Mouse (Mus musculus) hindbrain, embryonic 12.5 days (tissue): ENCODE data around the gene 2310039H08Rik. TPM values are rescaled to one million over a fixed set of nuclear protein-coding genes. Genes with fewer than 3 reads are reported as not detected.
A peak's percentile ranks its signal among the peaks of the same experiment; 100 is the strongest.

ENCODE experiments used
- ATAC-seq: fragments of 200-750 bp; cut with Nextera tagmentation; 2 replicates; pipeline ENCODE4 v1.8.0; 2017; ENCODE audit warnings: moderate TSS enrichment; ENCODE audit not compliant: low FRiP score
- H3K27ac ChIP-seq: fragments of 300-500 bp; sonication (generic); 2 replicates; pipeline ENCODE4 v1.5.1; 2016; ENCODE audit warnings: mild to moderate bottlenecking
- H3K27me3 ChIP-seq: fragments of 300-500 bp; sonication (generic); 2 replicates; pipeline ENCODE4 v1.6.1; 2016; ENCODE audit warnings: mild to moderate bottlenecking
- H3K36me3 ChIP-seq: fragments of 300-500 bp; sonication (generic); 2 replicates; pipeline ENCODE4 v1.6.1; 2016; ENCODE audit warnings: mild to moderate bottlenecking
- H3K4me1 ChIP-seq: fragments of 300-500 bp; sonication (generic); 2 replicates; pipeline ENCODE4 v1.6.1; 2016
- H3K4me2 ChIP-seq: fragments of 300-500 bp; sonication (generic); replicated peaks from 2 replicates; pipeline ENCODE4 v1.6.1; 2016; ENCODE audit warnings: mild to moderate bottlenecking
- H3K4me3 ChIP-seq: fragments of 300-500 bp; sonication (generic); 2 replicates; pipeline ENCODE4 v1.5.1; 2016; ENCODE audit warnings: mild to moderate bottlenecking
- H3K9ac ChIP-seq: fragments of 300-500 bp; sonication (generic); 2 replicates; pipeline ENCODE4 v1.6.1; 2016; ENCODE audit warnings: mild to moderate bottlenecking, moderate library complexity
- H3K9me3 ChIP-seq: fragments of 300-500 bp; sonication (generic); replicated peaks from 2 replicates; pipeline ENCODE4 v1.6.1; 2016; ENCODE audit warnings: mild to moderate bottlenecking
- WGBS: fragments of 180-500 bp; shearing (Covaris S2); methylation state at CpG from one replicate; pipeline ENCODE4 v1.1.7; 2016; 5-methylcytosine and 5-hydroxymethylcytosine counted together
- polyA plus RNA-seq: library from polyadenylated mRNA; unstranded; fragments of >200 nt; fragmentation: Nextera tagmentation; extraction: Ambion mirVana; gene quantifications from 2 replicates; pipeline ENCODE4 v1.2.1, GENCODE M21; 2016

Gene 2310039H08Rik
- polyA plus RNA-seq, 1 experiment from 2014 or later, result 54.7 TPM

DNA sequence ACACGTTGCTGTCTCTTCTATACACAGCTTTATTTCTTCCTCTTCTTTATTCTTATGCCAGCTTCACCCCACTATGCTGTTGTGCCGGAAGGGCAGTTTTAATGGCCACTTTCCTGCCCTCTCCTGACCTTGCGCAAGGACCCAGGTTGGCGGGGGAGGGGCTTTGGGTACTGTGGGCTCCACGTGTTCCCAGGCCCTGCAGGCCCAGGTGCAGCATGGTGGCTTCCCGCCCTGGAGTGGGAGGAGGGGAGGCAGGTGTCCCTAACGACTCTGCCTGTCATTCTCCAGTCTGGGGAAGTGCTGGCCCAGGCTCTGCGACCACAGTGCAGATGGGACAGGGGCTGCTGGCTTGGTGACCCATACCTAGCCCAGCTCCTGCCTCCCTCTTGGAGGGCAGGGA is 4.6 kb upstream of the 2310039H08Rik start:
- 56% methylated on average over 8 of the region's 8 CpGs for WGBS
- H3K4me1 ChIP-seq, result peaks cover 7% of the 10 kb centered on the region
- no peak overlapping the region for H3K4me3 ChIP-seq
- no peak for ATAC-seq
- no peaks in the 10 kb centered on the region for H3K27me3 ChIP-seq
- H3K27ac ChIP-seq, result no peak overlapping the region
- H3K9ac ChIP-seq, result 0 out of 2 replicates have a peak overlapping the region, but pooled peaks have one; percentile 19
- H3K36me3 ChIP-seq, result no peaks in the 10 kb centered on the region
- no peaks in the 10 kb centered on the region for H3K9me3 ChIP-seq
- no peak overlapping the region for H3K4me2 ChIP-seq

DNA sequence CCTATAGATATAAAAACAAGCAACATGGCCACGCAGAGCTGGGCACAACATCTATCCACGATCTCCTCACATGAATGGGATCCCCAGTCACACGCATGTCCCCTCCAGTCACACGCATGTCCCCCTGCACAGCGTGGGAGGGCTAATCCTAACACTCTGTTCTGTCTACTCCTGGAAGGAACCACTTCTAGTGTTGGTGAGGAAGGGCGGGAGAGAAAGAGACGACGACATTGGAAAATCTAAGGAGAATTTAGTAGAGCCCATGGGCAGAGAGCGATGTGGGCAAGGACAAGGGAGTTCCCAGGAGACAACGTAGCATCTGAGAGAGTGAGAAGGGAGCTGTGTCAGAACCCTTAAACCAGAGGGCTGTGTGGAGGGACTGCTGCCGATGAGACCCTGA is 1.9 kb upstream of the 2310039H08Rik start:
- Histone ChIP-seq H3K4me3 (no peak overlapping the region), H3K4me2 (no peak overlapping the region), H3K9ac (no peak overlapping the region), H3K27ac (no peak overlapping the region), H3K9me3 (no peaks in the 10 kb centered on the region), H3K4me1 (peaks cover 19% of the 10 kb centered on the region), H3K27me3 (no peaks in the 10 kb centered on the region), H3K36me3 (peaks cover 16% of the 10 kb centered on the region)
- ATAC-seq, result no peak
- WGBS, result 91% methylated on average over 11 of the region's 11 CpGs

- no peaks in the 10 kb centered on the region for H3K9me3 ChIP-seq
- ATAC-seq, result no peak
- H3K4me2 ChIP-seq, result no peak overlapping the region
- H3K4me3 ChIP-seq, result no peak overlapping the region
- no peak overlapping the region for H3K27ac ChIP-seq
- 87% methylated on average over 4 of the region's 4 CpGs for WGBS
- H3K27me3 ChIP-seq, result no peaks in the 10 kb centered on the region
- peaks cover 19% of the 10 kb centered on the region for H3K4me1 ChIP-seq
- H3K36me3 ChIP-seq, result peaks cover 21% of the 10 kb centered on the region
- no peak overlapping the region for H3K9ac ChIP-seq
Measured at GRCm38 (mm10) chr17:46771025-46771424, 1.4 kb upstream of the 2310039H08Rik start.

DNA sequence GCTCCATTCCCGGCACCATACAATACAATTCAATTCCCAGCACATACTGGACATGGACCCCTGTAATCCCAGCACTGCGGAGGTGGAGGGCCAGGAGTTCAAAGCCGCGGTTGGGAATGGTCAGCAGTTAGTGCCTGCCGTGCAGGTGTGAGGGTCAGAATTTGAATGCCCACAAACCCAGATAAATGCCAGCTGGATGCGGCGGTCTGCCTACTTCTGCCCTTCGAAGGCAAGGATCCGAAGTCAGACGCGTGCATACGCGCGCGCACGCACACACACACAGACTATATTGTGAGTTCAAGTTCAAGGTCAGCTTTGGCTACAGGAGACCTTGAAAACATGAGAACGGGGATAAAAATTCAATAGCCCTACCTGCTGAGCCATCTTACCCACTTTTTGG is 819 bp upstream of the 2310039H08Rik start:
- 73% methylated on average over 17 of the region's 17 CpGs for WGBS
- Histone ChIP-seq H3K4me1 (peaks cover 19% of the 10 kb centered on the region), H3K27me3 (no peaks in the 10 kb centered on the region), H3K36me3 (peaks cover 26% of the 10 kb centered on the region), H3K4me3 (peak overlapping the region; percentile 81; the same call in 1 of the 2 replicates), H3K27ac (no peak overlapping the region), H3K9ac (peak overlapping the region; percentile 80), H3K4me2 (peak overlapping the region; percentile 89), H3K9me3 (no peaks in the 10 kb centered on the region)
- no peak for ATAC-seq

DNA sequence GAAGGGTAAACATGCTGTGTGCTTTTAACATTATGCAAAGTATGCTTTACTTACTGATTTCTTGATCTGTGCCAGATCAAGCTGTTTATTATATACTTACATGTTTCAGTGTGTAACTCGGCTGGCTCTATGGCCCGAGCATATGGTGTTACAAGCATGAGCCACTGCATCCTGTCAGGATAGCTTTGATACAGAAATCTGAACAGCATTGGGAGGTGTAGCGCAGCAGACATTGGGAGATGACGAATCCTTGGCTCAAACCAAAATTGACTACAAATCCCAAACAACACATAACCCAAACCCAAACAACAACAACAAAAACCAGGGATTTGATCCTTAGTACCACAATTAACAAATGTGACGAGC is 414 bp upstream of the 2310039H08Rik start:
- 7% methylated on average over 5 of the region's 5 CpGs for WGBS
- Histone ChIP-seq H3K9ac (peak overlapping the region; percentile 80), H3K36me3 (peaks cover 29% of the 10 kb centered on the region), H3K4me1 (peaks cover 19% of the 10 kb centered on the region), H3K27me3 (no peaks in the 10 kb centered on the region), H3K27ac (peak overlapping the region; percentile 69; the same call in 1 of the 2 replicates), H3K4me3 (peak overlapping the region; percentile 81), H3K4me2 (peak overlapping the region; percentile 89), H3K9me3 (no peaks in the 10 kb centered on the region)
- ATAC-seq, result peak; percentile 38; the same call in 1 of the 2 replicates

GRCm38 (mm10) chr17:46773278-46774130 is 1.1 kb downstream of the 2310039H08Rik start:
- ATAC-seq, result no peak
- 8% methylated on average over 19 of the region's 20 CpGs for WGBS
- no peaks in the 10 kb centered on the region for H3K27me3 ChIP-seq

GRCm38 (mm10) chr17:46774131-46774472 is 1.7 kb downstream of the 2310039H08Rik start:
- Histone ChIP-seq H3K9ac (no peak overlapping the region), H3K9me3 (no peaks in the 10 kb centered on the region), H3K27me3 (no peaks in the 10 kb centered on the region), H3K36me3 (peaks cover 50% of the 10 kb centered on the region), H3K4me1 (peaks cover 19% of the 10 kb centered on the region), H3K4me3 (peak overlapping the region; percentile 81; the same call in 1 of the 2 replicates), H3K4me2 (peak overlapping the region; percentile 89), H3K27ac (no peak overlapping the region)
- whole genome bisulfite sequencing, result 47% methylated on average over 2 of the region's 2 CpGs
- ATAC-seq, result no peak

More at GRCm38 (mm10) chr17:46773278-46774130, 1.1 kb downstream of the 2310039H08Rik start:
- peak overlapping the region; percentile 81 for H3K4me3 ChIP-seq
- H3K9me3 ChIP-seq, result no peaks in the 10 kb centered on the region
- H3K9ac ChIP-seq, result peak overlapping the region; percentile 80
- H3K36me3 ChIP-seq, result peaks cover 44% of the 10 kb centered on the region
- peaks cover 19% of the 10 kb centered on the region for H3K4me1 ChIP-seq
- peak overlapping the region; percentile 89 for H3K4me2 ChIP-seq
- 0 out of 2 replicates have a peak overlapping the region, but pooled peaks have one; percentile 69 for H3K27ac ChIP-seq

DNA sequence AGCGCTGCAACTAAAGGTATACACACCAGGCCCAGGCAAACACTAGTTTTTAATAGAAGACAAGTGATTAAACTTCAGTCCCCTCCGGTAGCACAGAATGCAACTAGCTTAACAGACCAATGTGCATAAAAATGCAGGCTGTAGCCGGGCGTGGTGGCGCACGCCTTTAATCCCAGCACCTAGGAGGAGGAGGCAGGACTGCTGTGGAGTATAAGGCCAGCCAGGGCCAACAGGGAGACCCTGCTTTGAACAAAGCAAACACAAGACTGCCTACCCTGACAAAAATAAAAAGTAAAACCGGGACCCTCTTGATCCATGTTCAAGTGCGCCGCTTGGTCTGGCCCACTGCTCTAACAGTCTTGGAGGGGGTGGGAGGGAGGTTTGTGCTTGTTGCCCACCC is 2.6 kb downstream of the 2310039H08Rik start:
- Histone ChIP-seq H3K9me3 (no peaks in the 10 kb centered on the region), H3K4me2 (no peak overlapping the region), H3K27ac (no peak overlapping the region), H3K4me3 (no peak overlapping the region), H3K36me3 (peaks cover 59% of the 10 kb centered on the region), H3K9ac (no peak overlapping the region), H3K4me1 (peaks cover 19% of the 10 kb centered on the region), H3K27me3 (no peaks in the 10 kb centered on the region)
- 94% methylated on average over 9 of the region's 9 CpGs for WGBS
- ATAC-seq, result no peak

GRCm38 (mm10) chr17:46776087-46776486 is 3.7 kb downstream of the 2310039H08Rik start:
- H3K36me3 ChIP-seq, result peaks cover 66% of the 10 kb centered on the region

GRCm38 (mm10) chr17:46781876-46782275 is 9.4 kb downstream of the 2310039H08Rik start:
- Histone ChIP-seq H3K4me3 (peak overlapping the region; percentile 69), H3K4me1 (peaks cover 12% of the 10 kb centered on the region), H3K36me3 (peaks cover 37% of the 10 kb centered on the region), H3K4me2 (peak overlapping the region; percentile 63), H3K9ac (peak overlapping the region; percentile 80), H3K9me3 (no peaks in the 10 kb centered on the region), H3K27ac (peak overlapping the region; percentile 92), H3K27me3 (no peaks in the 10 kb centered on the region)
- no peak; the same call in 1 of the 2 replicates for ATAC-seq
- 6% methylated on average over 11 of the region's 11 CpGs for whole genome bisulfite sequencing

More at GRCm38 (mm10) chr17:46776087-46776486, 3.7 kb downstream of the 2310039H08Rik start:
- ATAC-seq, result no peak
- Histone ChIP-seq H3K9ac (no peak overlapping the region), H3K4me1 (peaks cover 24% of the 10 kb centered on the region), H3K4me3 (no peak overlapping the region), H3K27me3 (no peaks in the 10 kb centered on the region), H3K27ac (no peak overlapping the region), H3K9me3 (no peaks in the 10 kb centered on the region), H3K4me2 (no peak overlapping the region)
- WGBS, result 83% methylated on average over 3 of the region's 3 CpGs

- Histone ChIP-seq H3K9ac (peak within 1 kb of the TSS; percentile 80), H3K27ac (peak within 1 kb of the TSS; percentile 92), H3K4me2 (peak within 1 kb of the TSS; percentile 63), H3K4me3 (peak within 1 kb of the TSS; percentile 69), H3K27me3 (no peaks in the 10 kb centered on the region), H3K36me3 (peaks cover 31% of the 10 kb centered on the region), H3K4me1 (peaks cover 12% of the 10 kb centered on the region), H3K9me3 (no peaks in the 10 kb centered on the region)
- 1% methylated on average over 44 of the region's 44 CpGs for WGBS
- ATAC-seq, result peak; percentile 96
Measured at GRCm38 (mm10) chr17:46782341-46783221, 10.1 kb downstream of the 2310039H08Rik start, which contains the start of gene Rpl7l1. TSS of gene Rpl7l1 (minus strand) at chr17:46782672.

- Histone ChIP-seq H3K4me1 (peaks cover 12% of the 10 kb centered on the region), H3K4me3 (peak overlapping the region; percentile 69), H3K9me3 (no peaks in the 10 kb centered on the region), H3K4me2 (peak overlapping the region; percentile 63), H3K27me3 (no peaks in the 10 kb centered on the region), H3K9ac (no peak overlapping the region), H3K27ac (peak overlapping the region; percentile 92; the same call in 1 of the 2 replicates), H3K36me3 (peaks cover 25% of the 10 kb centered on the region)
- WGBS, result 84% methylated on average over 2 of the region's 2 CpGs
- no peak; the same call in 1 of the 2 replicates for ATAC-seq
Measured at GRCm38 (mm10) chr17:46783222-46783565, 10.8 kb downstream of the 2310039H08Rik start.
